9 mouse cellular contexts compared by ENCODE assay signal in genomic region chr7:134414005-134414690, GRCm38 (mm10). TPM values are rescaled to one million over a fixed set of nuclear protein-coding genes. Genes with fewer than 3 reads are reported as not detected.
A peak's percentile ranks its signal among the peaks of the same experiment; 100 is the strongest.
DNase-seq lines count a peak whose midpoint lies in the region; ATAC-seq and TF ChIP-seq lines count a peak whose summit lies in the region.
"Had no signal": no experiment of that assay in that cellular context is flagged by ENCODE, and none has a peak within 500 bp of the region (broad histone marks: within the 10 kb centered on the region; RNA-seq: fewer than 3 reads in every experiment).

No protein-coding gene starts in this region.

- no peak for ATAC-seq in kidney, embryonic 16.5 days (ENCODE audit: low FRiP score, low TSS enrichment)
- no peak for ATAC-seq in activated CD4-positive, CD25-positive, alpha-beta regulatory T cell, adult 4 months

- no peaks in the 10 kb centered on the region for H3K27me3 ChIP-seq in kidney, embryonic 16.5 days (ENCODE audit: insufficient read depth, low read length)

- H3K4me1 ChIP-seq in kidney, embryonic 16.5 days (ENCODE audit: insufficient read depth, low read length) = peaks cover 22% of the 10 kb centered on the region
- H3K4me1 ChIP-seq in ES-E14 (ENCODE audit: control insufficient read depth in 2 of 2, insufficient read depth in 2 of 2, low read length in 2 of 2, poor library complexity in 1 of 2) = no peaks in the 10 kb centered on the region

- H3K27ac ChIP-seq in kidney, embryonic 16.5 days (ENCODE audit: low read length) = no peak overlapping the region
- H3K27ac ChIP-seq in ES-E14 (ENCODE audit: insufficient read depth, low read depth, low read length, poor library complexity, severe bottlenecking) = no peak overlapping the region
- H3K27ac ChIP-seq: limb, embryonic 12.5 days had no signal

- no peaks in the 10 kb centered on the region for H3K36me3 ChIP-seq in kidney, embryonic 16.5 days (ENCODE audit: insufficient read depth, low read length)
- no peaks in the 10 kb centered on the region for H3K36me3 ChIP-seq in ES-E14 (ENCODE audit: control insufficient read depth, insufficient read depth, low read length, poor library complexity, severe bottlenecking)
- H3K36me3 ChIP-seq: limb, embryonic 12.5 days had no signal

- peak; percentile 36 for DNase-seq in kidney, adult 18-20 months
- peak; percentile 51 for DNase-seq in ES-E14 (ENCODE audit: low read depth, low spot score)
- DNase-seq in adrenal gland, postnatal 14 days = peak; percentile 56
- DNase-seq in heart, postnatal 4 days = peak; percentile 58
- DNase-seq in lung, postnatal 4 days = peak; percentile 46 to 52
- no peak for DNase-seq in T-cell, adult 2 months (ENCODE audit: low spot score)

- H3K4me3 ChIP-seq in kidney, embryonic 16.5 days (ENCODE audit: low read length) = no peak overlapping the region
- no peak overlapping the region for H3K4me3 ChIP-seq in ES-E14 (ENCODE audit: insufficient read depth in 1 of 2, low read depth in 1 of 2, low read length in 2 of 2, poor library complexity in 1 of 2, severe bottlenecking in 1 of 2)
- H3K4me3 ChIP-seq: limb, embryonic 12.5 days had no signal

- in situ Hi-C loops in ES-E14 (cut with MboI; ENCODE audit: low sequenced_read_pairs in 2 of 2, unreplicated experiment in 2 of 2) = no loop called here

- no peaks in the 10 kb centered on the region for H3K9me3 ChIP-seq in kidney, embryonic 16.5 days (ENCODE audit: low read length)
- H3K9me3 ChIP-seq in ES-E14 (ENCODE audit: control insufficient read depth, insufficient read depth, low read depth, low read length) = no peaks in the 10 kb centered on the region

- H3K9ac ChIP-seq in kidney, embryonic 16.5 days (replicated peaks; ENCODE audit: low read length) = no peak overlapping the region
- H3K9ac ChIP-seq in ES-E14 (ENCODE audit: insufficient read depth, low read depth, low read length, poor library complexity, severe bottlenecking) = no peak overlapping the region
- H3K9ac ChIP-seq: limb, embryonic 12.5 days had no signal

- 39% methylated on average over 14 of the region's 14 CpGs for WGBS in kidney, embryonic 16.5 days

- H3K4me2 ChIP-seq in kidney, embryonic 16.5 days (replicated peaks; ENCODE audit: low read depth, low read length) = no peak overlapping the region
- H3K4me2 ChIP-seq: limb, embryonic 12.5 days had no signal

TF ChIP-seq in ES-E14, 5 proteins besides CTCF, POLR2A, EP300 and RAD21:
- TF ChIP-seq ZC3H11A (IDR thresholded peaks at IDR 0.05; ENCODE audit: borderline replicate concordance, low read depth, low read length) = no peak
- TF ChIP-seq CHD2 (IDR thresholded peaks at IDR 0.05; ENCODE audit: low read depth, low read length) = no peak
- TF ChIP-seq HCFC1 (IDR thresholded peaks at IDR 0.05; ENCODE audit: borderline replicate concordance, insufficient read depth, low read length) = no peak
- no peak for TF ChIP-seq MAFK (IDR thresholded peaks at IDR 0.05; ENCODE audit: insufficient read depth, low read depth, low read length)
- TF ChIP-seq ZNF384 (IDR thresholded peaks at IDR 0.05; ENCODE audit: low read depth, low read length) = no peak

RNA-seq across cellular contexts. Expression of gene D7Ertd443e, which starts 28.7 kb away (rescaled TPM):
- 0.14 and 0.23 TPM in 2 replicates for polyA plus RNA-seq in kidney, embryonic 16.5 days (2015; fragmentation: Nextera tagmentation; extraction: Ambion mirVana)
- not detected in 2 replicates for total RNA-seq in ES-E14 (2012; rRNA removed)
- 5.6 and 6.7 TPM in 2 replicates for total RNA-seq in adrenal gland, postnatal 14 days (2021)
- 1 to 10 TPM; 3.2 to 4.4 TPM for total RNA-seq in heart, postnatal 4 days (2021)
- polyA plus RNA-seq in activated CD4-positive, CD25-positive, alpha-beta regulatory T cell, adult 4 months (2017; shearing (Covaris generic)) = not detected
